Comparison of ENCODE assay signal across 8 mouse cellular contexts in the genomic region with DNA sequence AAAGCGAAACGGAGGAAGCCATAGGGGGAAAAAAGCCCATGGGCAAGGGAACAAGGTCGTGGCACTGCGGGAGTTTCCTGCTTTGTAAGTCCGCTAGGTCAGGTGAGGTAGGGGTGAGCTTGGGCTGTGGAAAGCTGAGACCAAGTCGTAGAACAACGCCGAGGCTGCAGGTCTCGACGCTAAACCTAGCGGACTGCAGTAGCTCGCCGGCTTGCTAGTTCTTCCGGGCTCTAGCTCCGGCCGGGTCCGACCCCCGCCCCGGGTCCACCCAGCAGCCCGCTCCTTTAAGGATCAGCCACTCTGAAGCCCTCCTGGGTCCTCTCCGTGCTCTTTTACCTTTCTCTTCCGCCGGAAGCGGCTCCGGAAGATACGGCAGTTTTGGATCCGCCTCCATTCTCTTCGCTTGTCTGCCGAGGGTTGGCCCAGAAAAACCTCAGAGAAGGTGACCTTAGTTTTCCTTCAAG. TPM values are rescaled to one million over a fixed set of nuclear protein-coding genes. Genes with fewer than 3 reads are reported as not detected.
A peak's percentile ranks its signal among the peaks of the same experiment; 100 is the strongest.
DNase-seq lines count a peak whose midpoint lies in the region; ATAC-seq lines count a peak whose summit lies in the region.

No protein-coding gene starts in this region.

- peak overlapping the region; percentile 70 for H3K4me3 ChIP-seq in brown adipose tissue, adult 24 weeks (ENCODE audit: insufficient read depth, low read depth, low read length)
- H3K4me3 ChIP-seq in forebrain, embryonic 10.5 days: peak overlapping the region; percentile 66
- H3K4me3 ChIP-seq in heart, embryonic 16.5 days (ENCODE audit: low read length): peak overlapping the region; percentile 75
- peak overlapping the region; percentile 66 for H3K4me3 ChIP-seq in liver, embryonic 16.5 days (ENCODE audit: low read depth, low read length)
- H3K4me3 ChIP-seq in neural tube, embryonic 13.5 days: peak overlapping the region; percentile 51

- peak; percentile 80 for DNase-seq in CD4-positive helper T cell, adult 2 months (ENCODE audit: low read depth, low spot score)
- peak; percentile 67 for DNase-seq in forebrain, embryonic 10.5 days (ENCODE audit: extremely low spot score, low spot score)
- peak; percentile 84 for DNase-seq in kidney, postnatal 14 days
- peak; percentile 69 for DNase-seq in telencephalon, adult 2 months (ENCODE audit: low read depth, low spot score)

- H3K4me1 ChIP-seq in brown adipose tissue, adult 24 weeks (ENCODE audit: control insufficient read depth, insufficient read depth, insufficient read length, low read length): no peaks in the 10 kb centered on the region; the same call in none of the 2 replicates
- peaks cover 46% of the 10 kb centered on the region for H3K4me1 ChIP-seq in forebrain, embryonic 10.5 days
- H3K4me1 ChIP-seq in heart, embryonic 16.5 days (ENCODE audit: control insufficient read depth, insufficient read depth, low read length): peaks cover 14% of the 10 kb centered on the region; the same call in 1 of the 2 replicates
- peaks cover 10% of the 10 kb centered on the region for H3K4me1 ChIP-seq in liver, embryonic 16.5 days (ENCODE audit: control insufficient read depth, low read depth, low read length)
- H3K4me1 ChIP-seq in neural tube, embryonic 13.5 days (replicated peaks): peaks cover 38% of the 10 kb centered on the region

- peak overlapping the region; percentile 97 for H3K27ac ChIP-seq in brown adipose tissue, adult 24 weeks (replicated peaks; ENCODE audit: low read depth, low read length)
- peak overlapping the region; percentile 91 for H3K27ac ChIP-seq in forebrain, embryonic 10.5 days
- H3K27ac ChIP-seq in heart, embryonic 16.5 days (ENCODE audit: low read length): peak overlapping the region; percentile 89
- H3K27ac ChIP-seq in liver, embryonic 16.5 days (ENCODE audit: low read length): no peak overlapping the region
- peak overlapping the region; percentile 80 for H3K27ac ChIP-seq in neural tube, embryonic 13.5 days (replicated peaks)

- H3K9me3 ChIP-seq in forebrain, embryonic 10.5 days: no peaks in the 10 kb centered on the region
- no peaks in the 10 kb centered on the region for H3K9me3 ChIP-seq in heart, embryonic 16.5 days (replicated peaks; ENCODE audit: control insufficient read depth, low read length)
- no peaks in the 10 kb centered on the region for H3K9me3 ChIP-seq in liver, embryonic 16.5 days (replicated peaks; ENCODE audit: control insufficient read depth, low read length)
- no peaks in the 10 kb centered on the region for H3K9me3 ChIP-seq in neural tube, embryonic 13.5 days

- peak overlapping the region; percentile 87 for H3K9ac ChIP-seq in heart, embryonic 16.5 days (ENCODE audit: low read length)
- H3K9ac ChIP-seq in liver, embryonic 16.5 days (ENCODE audit: low read depth, low read length): peak overlapping the region; percentile 70
- peak overlapping the region; percentile 73 for H3K9ac ChIP-seq in neural tube, embryonic 13.5 days

- H3K27me3 ChIP-seq in forebrain, embryonic 10.5 days (ENCODE audit: poor library complexity, severe bottlenecking): peaks cover 36% of the 10 kb centered on the region
- peaks cover 9% of the 10 kb centered on the region for H3K27me3 ChIP-seq in heart, embryonic 16.5 days (ENCODE audit: control insufficient read depth, insufficient read depth, low read length)
- peaks cover 15% of the 10 kb centered on the region for H3K27me3 ChIP-seq in liver, embryonic 16.5 days (ENCODE audit: control insufficient read depth, insufficient read depth, low read depth, low read length)
- peaks cover 23% of the 10 kb centered on the region for H3K27me3 ChIP-seq in neural tube, embryonic 13.5 days

- no peaks in the 10 kb centered on the region for H3K36me3 ChIP-seq in forebrain, embryonic 10.5 days (replicated peaks)
- H3K36me3 ChIP-seq in heart, embryonic 16.5 days (ENCODE audit: control insufficient read depth, insufficient read depth): no peaks in the 10 kb centered on the region
- no peaks in the 10 kb centered on the region for H3K36me3 ChIP-seq in liver, embryonic 16.5 days (ENCODE audit: control insufficient read depth, insufficient read depth)
- H3K36me3 ChIP-seq in neural tube, embryonic 13.5 days: no peaks in the 10 kb centered on the region

- WGBS in forebrain, embryonic 10.5 days: 2% methylated on average over 29 of the region's 29 CpGs
- WGBS in heart, embryonic 16.5 days: 2% methylated on average over 29 of the region's 29 CpGs
- WGBS in liver, embryonic 16.5 days (ENCODE audit: insufficient replicate concordance): under 1% methylated on average over 29 of the region's 29 CpGs
- WGBS in neural tube, embryonic 13.5 days: 2% methylated on average over 29 of the region's 29 CpGs

- ATAC-seq in heart, embryonic 16.5 days (replicated peaks; ENCODE audit: extremely low read depth, insufficient read depth, low FRiP score): peak; percentile 61
- ATAC-seq in liver, embryonic 16.5 days (ENCODE audit: low read depth): peak; percentile 50
- peak; percentile 60 for ATAC-seq in neural tube, embryonic 13.5 days (ENCODE audit: low read depth)

- H3K4me2 ChIP-seq in heart, embryonic 16.5 days (ENCODE audit: low read depth, low read length): peak overlapping the region; percentile 83
- peak overlapping the region; percentile 62 for H3K4me2 ChIP-seq in liver, embryonic 16.5 days (ENCODE audit: low read depth, low read length)
- peak overlapping the region; percentile 64 for H3K4me2 ChIP-seq in neural tube, embryonic 13.5 days

RNA-seq across cellular contexts. Expression of a gene that starts 3.1 kb away (rescaled TPM):
- 6.5 and 10.3 TPM in 2 replicates for polyA plus RNA-seq in brown adipose tissue, adult 24 weeks (2012; ENCODE audit: insufficient read depth, insufficient read length, missing spikeins)
- 1.5 and 2.2 TPM in 2 replicates for polyA plus RNA-seq in forebrain, embryonic 10.5 days (2016; fragmentation: Nextera tagmentation; extraction: Ambion mirVana)
- 0.95 and 1.2 TPM in 2 replicates for polyA plus RNA-seq in heart, embryonic 16.5 days (2015; fragmentation: Nextera tagmentation; extraction: Ambion mirVana)
- 0.11 and 0.12 TPM in 2 replicates for polyA plus RNA-seq in liver, embryonic 16.5 days (2015; fragmentation: Nextera tagmentation; extraction: Ambion mirVana)
- polyA plus RNA-seq in neural tube, embryonic 13.5 days (2015; fragmentation: Nextera tagmentation; extraction: Ambion mirVana): 1.2 and 2.7 TPM in 2 replicates

RNA-seq across cellular contexts. Expression of a gene that starts 17.1 kb away (rescaled TPM):
- 3.3 and 3.6 TPM in 2 replicates for polyA plus RNA-seq in brown adipose tissue, adult 24 weeks (2012; ENCODE audit: insufficient read depth, insufficient read length, missing spikeins)
- 30.4 and 30.6 TPM in 2 replicates for polyA plus RNA-seq in forebrain, embryonic 10.5 days (2016; fragmentation: Nextera tagmentation; extraction: Ambion mirVana)
- polyA plus RNA-seq in heart, embryonic 16.5 days (2015; fragmentation: Nextera tagmentation; extraction: Ambion mirVana): 8.6 and 9.9 TPM in 2 replicates
- polyA plus RNA-seq in liver, embryonic 16.5 days (2015; fragmentation: Nextera tagmentation; extraction: Ambion mirVana): 2.6 and 2.9 TPM in 2 replicates
- 6.5 and 8.3 TPM in 2 replicates for polyA plus RNA-seq in neural tube, embryonic 13.5 days (2015; fragmentation: Nextera tagmentation; extraction: Ambion mirVana)

RNA-seq across cellular contexts. Expression of a gene that starts 17.1 kb away (rescaled TPM):
- polyA plus RNA-seq in brown adipose tissue, adult 24 weeks (2012; ENCODE audit: insufficient read depth, insufficient read length, missing spikeins): 6.0 and 7.8 TPM in 2 replicates
- 41.3 and 44.1 TPM in 2 replicates for polyA plus RNA-seq in forebrain, embryonic 10.5 days (2016; fragmentation: Nextera tagmentation; extraction: Ambion mirVana)
- 23.4 and 23.5 TPM in 2 replicates for polyA plus RNA-seq in heart, embryonic 16.5 days (2015; fragmentation: Nextera tagmentation; extraction: Ambion mirVana)
- 11.4 and 12.6 TPM in 2 replicates for polyA plus RNA-seq in liver, embryonic 16.5 days (2015; fragmentation: Nextera tagmentation; extraction: Ambion mirVana)
- 26.5 and 33.0 TPM in 2 replicates for polyA plus RNA-seq in neural tube, embryonic 13.5 days (2015; fragmentation: Nextera tagmentation; extraction: Ambion mirVana)

RNA-seq across cellular contexts. Expression of a gene that starts 52.6 kb away (rescaled TPM):
- polyA plus RNA-seq in brown adipose tissue, adult 24 weeks (2012; ENCODE audit: insufficient read depth, insufficient read length, missing spikeins): 0.79 and 1.2 TPM in 2 replicates
- polyA plus RNA-seq in forebrain, embryonic 10.5 days (2016; fragmentation: Nextera tagmentation; extraction: Ambion mirVana): 5.5 and 5.7 TPM in 2 replicates
- 0.39 and 0.42 TPM in 2 replicates for polyA plus RNA-seq in heart, embryonic 16.5 days (2015; fragmentation: Nextera tagmentation; extraction: Ambion mirVana)
- 0.01 and 0.06 TPM in 2 replicates for polyA plus RNA-seq in liver, embryonic 16.5 days (2015; fragmentation: Nextera tagmentation; extraction: Ambion mirVana)
- polyA plus RNA-seq in neural tube, embryonic 13.5 days (2015; fragmentation: Nextera tagmentation; extraction: Ambion mirVana): 7.7 and 8.1 TPM in 2 replicates
